Mouse (Mus musculus) liver, adult 2 months (tissue): ENCODE measurements around the gene Yars. TPM values are rescaled to one million over a fixed set of nuclear protein-coding genes. Genes with fewer than 3 reads are reported as not detected.

ENCODE experiments used
- DNase-seq: peaks from one replicate; pipeline ENCODE4 v3.0.0-alpha.2; 2011; ENCODE audit warnings: low read depth, low spot score; ENCODE audit errors: extremely low read depth
- H3K27ac ChIP-seq: fragments of 200-500 bp; replicated peaks from 2 replicates; pipeline ENCODE4 v1.5.1; 2012; ENCODE audit warnings: low read depth, mild to moderate bottlenecking, control low read depth, inconsistent platforms, low read length; ENCODE audit not compliant: insufficient read depth
- H3K27me3 ChIP-seq: fragments of 200-500 bp; 2 replicates; pipeline ENCODE4 v1.6.1; 2012; ENCODE audit warnings: mild to moderate bottlenecking, moderate library complexity, low read length, inconsistent platforms; ENCODE audit not compliant: control insufficient read depth, insufficient read depth
- H3K36me3 ChIP-seq: fragments of 200-500 bp; 2 replicates; pipeline ENCODE4 v1.6.1; 2012; ENCODE audit warnings: low read length, inconsistent platforms; ENCODE audit not compliant: control insufficient read depth, insufficient read depth
- H3K4me1 ChIP-seq: fragments of 200-500 bp; 2 replicates; pipeline ENCODE4 v1.6.1; 2011; ENCODE audit warnings: low read length; ENCODE audit not compliant: control insufficient read depth, insufficient read depth
- H3K4me3 ChIP-seq: fragments of 200-500 bp; 2 replicates; pipeline ENCODE4 v1.5.1; 2011; ENCODE audit warnings: low read depth, mild to moderate bottlenecking, control low read depth, low read length, moderate library complexity; ENCODE audit not compliant: insufficient read depth
- H3K79me2 ChIP-seq: fragments of 200-500 bp; 2 replicates; pipeline ENCODE4 v1.6.1; 2012; ENCODE audit warnings: inconsistent platforms, mild to moderate bottlenecking, low read length, moderate library complexity; ENCODE audit not compliant: control insufficient read depth, insufficient read depth
- H3K9ac ChIP-seq: fragments of 200-500 bp; 2 replicates; pipeline ENCODE4 v1.6.1; 2012; ENCODE audit warnings: low read depth, mild to moderate bottlenecking, control low read depth, inconsistent platforms, low read length
- CTCF ChIP-seq: fragments of 200-500 bp; IDR thresholded peaks from 2 replicates; pipeline ENCODE4 v1.5.1; 2011; ENCODE audit warnings: low read depth, low read length, control low read depth
- POLR2A ChIP-seq: fragments of 200-500 bp; IDR thresholded peaks from 2 replicates; pipeline ENCODE4 v1.6.1; 2011; ENCODE audit warnings: low read length, control low read depth; ENCODE audit not compliant: insufficient read depth; ENCODE audit errors: extremely low read depth
- WGBS: fragments of 180-500 bp; shearing (Covaris S2); methylation state at CpG from one replicate; pipeline ENCODE4 v1.1.7; 2018; 5-methylcytosine and 5-hydroxymethylcytosine counted together
- polyA plus RNA-seq: library from polyadenylated mRNA; depleted of rRNA; stranded (reverse); fragments of >200 nt; gene quantifications from 2 replicates; pipeline ENCODE4 v1.2.3, GENCODE M21; 2012; rRNA removed
- total RNA-seq: library from RNA; depleted of rRNA; stranded (reverse); fragments of >200 nt; gene quantifications from 2 replicates; pipeline ENCODE4 v1.2.3, GENCODE M21; 2014; rRNA removed

Gene Yars
- total and polyA plus RNA-seq, 2 experiments = 15.3 to 18.5 TPM

GRCm38 (mm10) chr4:129266191-129266590 is 76.6 kb downstream of the Yars start:
- no peaks in the 10 kb centered on the region for H3K79me2 ChIP-seq
- H3K27ac ChIP-seq = no peak overlapping the region
- H3K9ac ChIP-seq = no peak overlapping the region
- TF ChIP-seq CTCF (no peak), POLR2A (no peak)
- 94% methylated on average over 4 of the region's 4 CpGs for WGBS
- peaks cover 3% of the 10 kb centered on the region; the same call in 1 of the 2 replicates for H3K4me1 ChIP-seq
- no peaks in the 10 kb centered on the region for H3K36me3 ChIP-seq
- no peak for DNase-seq
- H3K4me3 ChIP-seq = no peak overlapping the region
- H3K27me3 ChIP-seq = no peaks in the 10 kb centered on the region

GRCm38 (mm10) chr4:129266821-129267220 is 77.3 kb downstream of the Yars start:
- H3K27me3 ChIP-seq = no peaks in the 10 kb centered on the region
- H3K27ac ChIP-seq = no peak overlapping the region
- H3K36me3 ChIP-seq = no peaks in the 10 kb centered on the region
- 96% methylated on average over 5 of the region's 5 CpGs for WGBS
- TF ChIP-seq CTCF = no peak
- no peak for TF ChIP-seq POLR2A
- no peak overlapping the region for H3K4me3 ChIP-seq
- peaks cover 3% of the 10 kb centered on the region; the same call in 1 of the 2 replicates for H3K4me1 ChIP-seq
- no peak overlapping the region for H3K9ac ChIP-seq
- H3K79me2 ChIP-seq = no peaks in the 10 kb centered on the region
- no peak for DNase-seq

GRCm38 (mm10) chr4:129268698-129269097 is 79.1 kb downstream of the Yars start:
- DNase-seq = no peak
- H3K36me3 ChIP-seq = no peaks in the 10 kb centered on the region
- no peak overlapping the region for H3K27ac ChIP-seq
- TF ChIP-seq POLR2A (no peak), CTCF (no peak)
- no peak overlapping the region for H3K4me3 ChIP-seq
- H3K79me2 ChIP-seq = no peaks in the 10 kb centered on the region
- peaks cover 6% of the 10 kb centered on the region for H3K4me1 ChIP-seq
- no peaks in the 10 kb centered on the region for H3K27me3 ChIP-seq
- no peak overlapping the region for H3K9ac ChIP-seq
- WGBS = 56% methylated on average over 1 of the region's 1 CpGs

Other genes starting within 250 kb of the Yars start
- 5.4 and 5.7 TPM in 2 replicates for gene Azin2, start 227.3 kb upstream of the Yars start, total RNA-seq
- gene Azin2, start 227.3 kb upstream of the Yars start, polyA plus RNA-seq = 0.81 and 1.7 TPM in 2 replicates
- gene Ak2, start 197.8 kb upstream of the Yars start, total RNA-seq = 194 and 232 TPM in 2 replicates
- gene Ak2, start 197.8 kb upstream of the Yars start, polyA plus RNA-seq = 140 and 156 TPM in 2 replicates
- gene Rnf19b, start 131.5 kb upstream of the Yars start, total RNA-seq = 35.0 and 46.2 TPM in 2 replicates
- gene Rnf19b, start 131.5 kb upstream of the Yars start, polyA plus RNA-seq = 44.0 and 49.1 TPM in 2 replicates
- 0.13 TPM in 1 of 2 replicates, not detected in the other for gene Tmem54, start 84.2 kb upstream of the Yars start, total RNA-seq
- gene Tmem54, start 84.2 kb upstream of the Yars start, polyA plus RNA-seq = 0.37 and 0.65 TPM in 2 replicates
- gene Hpca, start 67.7 kb upstream of the Yars start, total RNA-seq = 0.18 and 0.47 TPM in 2 replicates
- gene Hpca, start 67.7 kb upstream of the Yars start, polyA plus RNA-seq = 0.23 and 0.27 TPM in 2 replicates
- 0.54 and 0.83 TPM in 2 replicates for gene Fndc5, start 52.8 kb upstream of the Yars start, total RNA-seq
- gene Fndc5, start 52.8 kb upstream of the Yars start, polyA plus RNA-seq = 0.17 and 0.87 TPM in 2 replicates
- 13.4 TPM in 2 replicates for gene S100pbp, start within 50 bp of the Yars start, total RNA-seq
- gene S100pbp, start within 50 bp of the Yars start, polyA plus RNA-seq = 7.3 and 10.0 TPM in 2 replicates
- 8.9 and 17.9 TPM in 2 replicates for gene C77080, start 71.6 kb downstream of the Yars start, total RNA-seq
- 46.6 and 60.7 TPM in 2 replicates for gene C77080, start 71.6 kb downstream of the Yars start, polyA plus RNA-seq
- not detected in 2 replicates for gene Sync, start 97.9 kb downstream of the Yars start, total RNA-seq
- 0.04 and 0.05 TPM in 2 replicates for gene Sync, start 97.9 kb downstream of the Yars start, polyA plus RNA-seq
- gene Rbbp4, start 145.6 kb downstream of the Yars start, total RNA-seq = 40.3 and 47.2 TPM in 2 replicates
- gene Rbbp4, start 145.6 kb downstream of the Yars start, polyA plus RNA-seq = 15.1 and 17.2 TPM in 2 replicates
- gene Zbtb8os, start 145.9 kb downstream of the Yars start, total RNA-seq = 24.7 and 32.8 TPM in 2 replicates
- gene Zbtb8os, start 145.9 kb downstream of the Yars start, polyA plus RNA-seq = 14.7 and 16.7 TPM in 2 replicates
- gene Zbtb8a, start 188.4 kb downstream of the Yars start, total RNA-seq = 1.3 and 1.7 TPM in 2 replicates
- gene Zbtb8a, start 188.4 kb downstream of the Yars start, polyA plus RNA-seq = 1.6 and 1.7 TPM in 2 replicates